Mouse (Mus musculus) stomach, embryonic 14.5 days (tissue): ENCODE measurements around the gene Tube1. TPM values are rescaled to one million over a fixed set of nuclear protein-coding genes. Genes with fewer than 3 reads are reported as not detected.
"Not testable (repeated sequence)": the region's sequence is repeated elsewhere in the genome, so short reads cannot be mapped to it uniquely, and the experiment has no call there.

Experiments
- ATAC-seq: fragments of 200-750 bp; cut with Nextera tagmentation; 2 replicates; pipeline ENCODE4 v1.8.0; 2017; ENCODE audit warnings: low read depth, moderate TSS enrichment; ENCODE audit not compliant: insufficient number of reproducible peaks, insufficient read depth, low FRiP score
- H3K27ac ChIP-seq: fragments of 300-500 bp; sonication (generic); 2 replicates; pipeline ENCODE4 v1.5.1; 2014; ENCODE audit warnings: mild to moderate bottlenecking, low read length, moderate library complexity, mixed read lengths
- H3K27me3 ChIP-seq: fragments of 300-500 bp; sonication (generic); 2 replicates; pipeline ENCODE4 v1.6.1; 2014; ENCODE audit warnings: low read length, control low read depth, mixed read lengths; ENCODE audit not compliant: control insufficient read depth, insufficient read depth
- H3K36me3 ChIP-seq: fragments of 300-500 bp; sonication (generic); 2 replicates; pipeline ENCODE4 v1.6.1; 2014; ENCODE audit warnings: mild to moderate bottlenecking, control low read depth, low read length, moderate library complexity, mixed read lengths; ENCODE audit not compliant: control insufficient read depth, insufficient read depth
- H3K4me1 ChIP-seq: fragments of 300-500 bp; sonication (generic); 2 replicates; pipeline ENCODE4 v1.6.1; 2014; ENCODE audit warnings: low read length, control low read depth, mixed read lengths; ENCODE audit not compliant: control insufficient read depth, insufficient read depth
- H3K4me2 ChIP-seq: fragments of 300-500 bp; sonication (generic); replicated peaks from 2 replicates; pipeline ENCODE4 v1.6.1; 2014; ENCODE audit warnings: low read depth, low read length, control low read depth
- H3K4me3 ChIP-seq: fragments of 300-500 bp; sonication (generic); 2 replicates; pipeline ENCODE4 v1.5.1; 2014; ENCODE audit warnings: low read depth, low read length, control low read depth
- H3K9ac ChIP-seq: fragments of 300-500 bp; sonication (generic); replicated peaks from 2 replicates; pipeline ENCODE4 v1.6.1; 2014; ENCODE audit warnings: low read depth, mild to moderate bottlenecking, control low read depth, low read length, moderate library complexity, mixed read lengths
- H3K9me3 ChIP-seq: fragments of 300-500 bp; sonication (generic); 2 replicates; pipeline ENCODE4 v1.6.1; 2016; ENCODE audit warnings: low read depth, low read length, control low read depth; ENCODE audit not compliant: control insufficient read depth
- WGBS: fragments of 180-500 bp; shearing (Covaris S2); extraction: QIAGEN DNeasy Blood & Tissue Kit; methylation state at CpG from one replicate; pipeline ENCODE4 v1.1.7; 2014; 5-methylcytosine and 5-hydroxymethylcytosine counted together
- polyA plus RNA-seq: library from polyadenylated mRNA; unstranded; fragments of >200 nt; fragmentation: Nextera tagmentation; extraction: Ambion mirVana; gene quantifications from 2 replicates; pipeline ENCODE4 v1.2.1, GENCODE M21; 2014

Tube1 gene
- polyA plus RNA-seq, 1 experiment from 2014 or later: 22.3 TPM

GRCm38 (mm10) chr10:39198216-39198615 lies 64.4 kb downstream of the Tube1 start:
- not testable (repeated sequence) for H3K4me1 ChIP-seq, H3K4me2 ChIP-seq, H3K27ac ChIP-seq, H3K4me3 ChIP-seq, H3K36me3 ChIP-seq, ATAC-seq, H3K9ac ChIP-seq, H3K9me3 ChIP-seq, H3K27me3 ChIP-seq
- WGBS: 91% methylated on average over 10 of the region's 11 CpGs

Other genes starting within 250 kb of the Tube1 start
- gene Lama4, start 168.5 kb upstream of the Tube1 start, polyA plus RNA-seq: 68.9 and 72.8 TPM in 2 replicates
- 11.5 and 13.8 TPM in 2 replicates for gene Fam229b, start 62 bp upstream of the Tube1 start, polyA plus RNA-seq
- 0.46 and 0.74 TPM in 2 replicates for gene Ccn6, start 29.8 kb downstream of the Tube1 start, polyA plus RNA-seq
- gene Fyn, start 234.9 kb downstream of the Tube1 start, polyA plus RNA-seq: 32.3 and 36.5 TPM in 2 replicates